Mouse (Mus musculus): ENCODE results near the gene Ebf1. TPM values are rescaled to one million over a fixed set of nuclear protein-coding genes. Genes with fewer than 3 reads are reported as not detected.

Gene Ebf1
- polyA plus RNA-seq, 1 experiment from 2014 or later: 21.3 TPM

GRCm38 (mm10) chr11:44951506-44951905 lies 334.4 kb downstream of the Ebf1 start:
- no peak overlapping the region for H3K4me3 ChIP-seq (ENCODE audit: low read depth, low read length)
- no peaks in the 10 kb centered on the region for H3K27me3 ChIP-seq (ENCODE audit: control insufficient read depth, insufficient read depth, low read length)
- no peak for ATAC-seq (replicated peaks; ENCODE audit: low FRiP score)
- H3K9me3 ChIP-seq (ENCODE audit: control insufficient read depth, low read length): no peaks in the 10 kb centered on the region
- DNase-seq (ENCODE audit: low spot score): no peak
- H3K4me2 ChIP-seq (ENCODE audit: low read depth, low read length, severe bottlenecking): no peak overlapping the region
- no peaks in the 10 kb centered on the region for H3K4me1 ChIP-seq (replicated peaks; ENCODE audit: control insufficient read depth, insufficient read depth, low read length)
- no peaks in the 10 kb centered on the region for H3K36me3 ChIP-seq (ENCODE audit: control insufficient read depth, insufficient read depth, low read length)
- 91% methylated on average over 4 of the region's 4 CpGs for WGBS
- no peak overlapping the region for H3K9ac ChIP-seq (ENCODE audit: low read length)
- no peak overlapping the region for H3K27ac ChIP-seq (ENCODE audit: low read depth, low read length)

- H3K4me3 ChIP-seq (ENCODE audit: low read depth, low read length): no peak overlapping the region
- DNase-seq (ENCODE audit: low spot score) (no peak), ATAC-seq (replicated peaks; ENCODE audit: low FRiP score) (no peak)
- H3K4me1 ChIP-seq (replicated peaks; ENCODE audit: control insufficient read depth, insufficient read depth, low read length): no peaks in the 10 kb centered on the region
- H3K27ac ChIP-seq (ENCODE audit: low read depth, low read length): no peak overlapping the region
- WGBS: 74% methylated on average over 1 of the region's 1 CpGs
- no peaks in the 10 kb centered on the region for H3K27me3 ChIP-seq (ENCODE audit: control insufficient read depth, insufficient read depth, low read length)
- H3K9me3 ChIP-seq (ENCODE audit: control insufficient read depth, low read length): no peaks in the 10 kb centered on the region
- H3K9ac ChIP-seq (ENCODE audit: low read length): no peak overlapping the region
- H3K4me2 ChIP-seq (ENCODE audit: low read depth, low read length, severe bottlenecking): no peak overlapping the region
- H3K36me3 ChIP-seq (ENCODE audit: control insufficient read depth, insufficient read depth, low read length): no peaks in the 10 kb centered on the region
Measured at GRCm38 (mm10) chr11:44953337-44953736, 336.2 kb downstream of the Ebf1 start.

- Histone ChIP-seq H3K36me3 (ENCODE audit: control insufficient read depth, insufficient read depth, low read length) (no peaks in the 10 kb centered on the region), H3K9me3 (ENCODE audit: control insufficient read depth, low read length) (no peaks in the 10 kb centered on the region), H3K27me3 (ENCODE audit: control insufficient read depth, insufficient read depth, low read length) (no peaks in the 10 kb centered on the region), H3K4me2 (ENCODE audit: low read depth, low read length, severe bottlenecking) (no peak overlapping the region), H3K9ac (ENCODE audit: low read length) (no peak overlapping the region), H3K4me3 (ENCODE audit: low read depth, low read length) (no peak overlapping the region), H3K27ac (ENCODE audit: low read depth, low read length) (no peak overlapping the region), H3K4me1 (replicated peaks; ENCODE audit: control insufficient read depth, insufficient read depth, low read length) (no peaks in the 10 kb centered on the region)
- DNase-seq (ENCODE audit: low spot score) (no peak), ATAC-seq (replicated peaks; ENCODE audit: low FRiP score) (no peak)
- 87% methylated on average over 11 of the region's 11 CpGs for WGBS
Measured at GRCm38 (mm10) chr11:44953863-44954262, 336.7 kb downstream of the Ebf1 start.

- Histone ChIP-seq H3K27me3 (ENCODE audit: control insufficient read depth, insufficient read depth, low read length) (no peaks in the 10 kb centered on the region), H3K9me3 (ENCODE audit: control insufficient read depth, low read length) (no peaks in the 10 kb centered on the region), H3K36me3 (ENCODE audit: control insufficient read depth, insufficient read depth, low read length) (no peaks in the 10 kb centered on the region), H3K4me1 (replicated peaks; ENCODE audit: control insufficient read depth, insufficient read depth, low read length) (no peaks in the 10 kb centered on the region), H3K9ac (ENCODE audit: low read length) (no peak overlapping the region), H3K4me3 (ENCODE audit: low read depth, low read length) (no peak overlapping the region), H3K4me2 (ENCODE audit: low read depth, low read length, severe bottlenecking) (no peak overlapping the region), H3K27ac (ENCODE audit: low read depth, low read length) (no peak overlapping the region)
- DNase-seq (ENCODE audit: low spot score) (no peak), ATAC-seq (replicated peaks; ENCODE audit: low FRiP score) (no peak)
- 87% methylated on average over 7 of the region's 7 CpGs for WGBS
Measured at GRCm38 (mm10) chr11:44954362-44954761, 337.2 kb downstream of the Ebf1 start.

- H3K9ac ChIP-seq (ENCODE audit: low read length): no peak overlapping the region
- no peak overlapping the region for H3K4me3 ChIP-seq (ENCODE audit: low read depth, low read length)
- DNase-seq (ENCODE audit: low spot score) (no peak), ATAC-seq (replicated peaks; ENCODE audit: low FRiP score) (no peak)
- no peaks in the 10 kb centered on the region for H3K9me3 ChIP-seq (ENCODE audit: control insufficient read depth, low read length)
- H3K4me2 ChIP-seq (ENCODE audit: low read depth, low read length, severe bottlenecking): no peak overlapping the region
- H3K27me3 ChIP-seq (ENCODE audit: control insufficient read depth, insufficient read depth, low read length): no peaks in the 10 kb centered on the region
- peaks cover 3% of the 10 kb centered on the region; the same call in 1 of the 2 replicates for H3K4me1 ChIP-seq (replicated peaks; ENCODE audit: control insufficient read depth, insufficient read depth, low read length)
- no peak overlapping the region for H3K27ac ChIP-seq (ENCODE audit: low read depth, low read length)
- WGBS: 85% methylated on average over 14 of the region's 14 CpGs
- H3K36me3 ChIP-seq (ENCODE audit: control insufficient read depth, insufficient read depth, low read length): no peaks in the 10 kb centered on the region
Measured at GRCm38 (mm10) chr11:44962746-44963440, 345.8 kb downstream of the Ebf1 start.

GRCm38 (mm10) chr11:44969011-44969410 lies 351.9 kb downstream of the Ebf1 start:
- no peaks in the 10 kb centered on the region for H3K27me3 ChIP-seq (ENCODE audit: control insufficient read depth, insufficient read depth, low read length)
- no peak overlapping the region for H3K27ac ChIP-seq (ENCODE audit: low read depth, low read length)
- DNase-seq (ENCODE audit: low spot score) (no peak), ATAC-seq (replicated peaks; ENCODE audit: low FRiP score) (no peak)
- no peaks in the 10 kb centered on the region for H3K9me3 ChIP-seq (ENCODE audit: control insufficient read depth, low read length)
- H3K4me3 ChIP-seq (ENCODE audit: low read depth, low read length): no peak overlapping the region
- WGBS: 80% methylated on average over 4 of the region's 4 CpGs
- H3K4me2 ChIP-seq (ENCODE audit: low read depth, low read length, severe bottlenecking): no peak overlapping the region
- no peak overlapping the region for H3K9ac ChIP-seq (ENCODE audit: low read length)
- no peaks in the 10 kb centered on the region for H3K36me3 ChIP-seq (ENCODE audit: control insufficient read depth, insufficient read depth, low read length)
- no peaks in the 10 kb centered on the region for H3K4me1 ChIP-seq (replicated peaks; ENCODE audit: control insufficient read depth, insufficient read depth, low read length)

- no peaks in the 10 kb centered on the region for H3K4me1 ChIP-seq (replicated peaks; ENCODE audit: control insufficient read depth, insufficient read depth, low read length)
- H3K9ac ChIP-seq (ENCODE audit: low read length): no peak overlapping the region
- WGBS: 91% methylated on average over 7 of the region's 7 CpGs
- DNase-seq (ENCODE audit: low spot score): no peak
- no peaks in the 10 kb centered on the region for H3K9me3 ChIP-seq (ENCODE audit: control insufficient read depth, low read length)
- no peak overlapping the region for H3K4me2 ChIP-seq (ENCODE audit: low read depth, low read length, severe bottlenecking)
- no peak for ATAC-seq (replicated peaks; ENCODE audit: low FRiP score)
- H3K36me3 ChIP-seq (ENCODE audit: control insufficient read depth, insufficient read depth, low read length): no peaks in the 10 kb centered on the region
- no peaks in the 10 kb centered on the region for H3K27me3 ChIP-seq (ENCODE audit: control insufficient read depth, insufficient read depth, low read length)
- no peak overlapping the region for H3K27ac ChIP-seq (ENCODE audit: low read depth, low read length)
- H3K4me3 ChIP-seq (ENCODE audit: low read depth, low read length): no peak overlapping the region
Measured at GRCm38 (mm10) chr11:44974271-44974670, 357.2 kb downstream of the Ebf1 start.

GRCm38 (mm10) chr11:44975151-44975550 lies 358.0 kb downstream of the Ebf1 start:
- H3K36me3 ChIP-seq (ENCODE audit: control insufficient read depth, insufficient read depth, low read length): no peaks in the 10 kb centered on the region
- H3K9me3 ChIP-seq (ENCODE audit: control insufficient read depth, low read length): no peaks in the 10 kb centered on the region
- WGBS: 58% methylated on average over 2 of the region's 2 CpGs
- no peak overlapping the region for H3K27ac ChIP-seq (ENCODE audit: low read depth, low read length)
- no peak for DNase-seq (ENCODE audit: low spot score)
- no peak overlapping the region for H3K4me2 ChIP-seq (ENCODE audit: low read depth, low read length, severe bottlenecking)
- H3K4me3 ChIP-seq (ENCODE audit: low read depth, low read length): no peak overlapping the region
- H3K9ac ChIP-seq (ENCODE audit: low read length): no peak overlapping the region
- ATAC-seq (replicated peaks; ENCODE audit: low FRiP score): no peak
- no peaks in the 10 kb centered on the region for H3K4me1 ChIP-seq (replicated peaks; ENCODE audit: control insufficient read depth, insufficient read depth, low read length)
- H3K27me3 ChIP-seq (ENCODE audit: control insufficient read depth, insufficient read depth, low read length): no peaks in the 10 kb centered on the region

GRCm38 (mm10) chr11:44976254-44976802 lies 359.2 kb downstream of the Ebf1 start:
- no peaks in the 10 kb centered on the region for H3K27me3 ChIP-seq (ENCODE audit: control insufficient read depth, insufficient read depth, low read length)
- H3K9me3 ChIP-seq (ENCODE audit: control insufficient read depth, low read length): no peaks in the 10 kb centered on the region
- no peak overlapping the region for H3K4me2 ChIP-seq (ENCODE audit: low read depth, low read length, severe bottlenecking)
- no peak for ATAC-seq (replicated peaks; ENCODE audit: low FRiP score)
- H3K4me1 ChIP-seq (replicated peaks; ENCODE audit: control insufficient read depth, insufficient read depth, low read length): no peaks in the 10 kb centered on the region
- no peak overlapping the region for H3K4me3 ChIP-seq (ENCODE audit: low read depth, low read length)
- no peak overlapping the region for H3K27ac ChIP-seq (ENCODE audit: low read depth, low read length)
- 73% methylated on average over 5 of the region's 5 CpGs for WGBS
- DNase-seq (ENCODE audit: low spot score): no peak
- H3K36me3 ChIP-seq (ENCODE audit: control insufficient read depth, insufficient read depth, low read length): no peaks in the 10 kb centered on the region
- H3K9ac ChIP-seq (ENCODE audit: low read length): no peak overlapping the region

Measured in forebrain, embryonic 11.5 days (tissue).